Mouse (Mus musculus) left cerebral cortex, adult 8-10 months (tissue): ENCODE results near the gene Mast1. TPM values are rescaled to one million over a fixed set of nuclear protein-coding genes. Genes with fewer than 3 reads are reported as not detected.

Source experiments
- DNase-seq, 2 experiments: peaks; one replicate each; pipeline ENCODE4 v3.0.0; 2022; ENCODE audit warnings: low spot score in 2 of 2
- total RNA-seq, 4 experiments: library from RNA; stranded (reverse); gene quantifications; 2 replicates each; pipeline ENCODE4 v1.2.4; 2022

The Mast1 gene
- 10 to 100 TPM; 69.1 to 76.7 (median 74.1) TPM for total RNA-seq

- peak in 1 of 2 experiments; percentile 50 for DNase-seq
Observed at GRCm38 (mm10) chr8:84936962-84937546, at the start of gene Mast1. TSS of gene Mast1 (minus strand) at chr8:84937359.

GRCm38 (mm10) chr8:84986379-84986945 lies 49.3 kb upstream of the Mast1 start:
- no peak for DNase-seq

GRCm38 (mm10) chr8:84985684-84986378 lies 48.7 kb upstream of the Mast1 start:
- DNase-seq = peak; percentile 88 to 96

GRCm38 (mm10) chr8:84985049-84985683 lies 48.0 kb upstream of the Mast1 start:
- peak in 1 of 2 experiments; percentile 54 for DNase-seq

GRCm38 (mm10) chr8:84984294-84985048 lies 47.3 kb upstream of the Mast1 start:
- DNase-seq = no peak

GRCm38 (mm10) chr8:84982499-84983011 lies 45.4 kb upstream of the Mast1 start:
- no peak for DNase-seq

- DNase-seq = no peak
Observed at GRCm38 (mm10) chr8:84981644-84982498, 44.7 kb upstream of the Mast1 start.

GRCm38 (mm10) chr8:84980622-84981358 lies 43.6 kb upstream of the Mast1 start:
- peak in 1 of 2 experiments; percentile 68 for DNase-seq

GRCm38 (mm10) chr8:84979599-84980421 lies 42.7 kb upstream of the Mast1 start:
- peak; percentile 77 to 94 for DNase-seq

- DNase-seq = peak; percentile 97
Observed at GRCm38 (mm10) chr8:84978248-84978940, 41.2 kb upstream of the Mast1 start, which contains the start of gene Junb. TSS of gene Junb (minus strand) at chr8:84978718.

- peak; percentile 64 to 71 for DNase-seq
Observed at GRCm38 (mm10) chr8:84977435-84978247, 40.5 kb upstream of the Mast1 start.

- no peak for DNase-seq
Observed at GRCm38 (mm10) chr8:84976763-84977434, 39.7 kb upstream of the Mast1 start.

- DNase-seq = peak; percentile 88 to 93
Observed at GRCm38 (mm10) chr8:84976031-84976762, 39.0 kb upstream of the Mast1 start.

GRCm38 (mm10) chr8:84975434-84975833 lies 38.3 kb upstream of the Mast1 start:
- peak in 1 of 2 experiments; percentile 49 for DNase-seq

- DNase-seq = no peak
Observed at GRCm38 (mm10) chr8:84974543-84975142, 37.5 kb upstream of the Mast1 start.
